Mouse (Mus musculus) limb, embryonic 13.5 days (tissue): ENCODE measurements around the gene Scmh1. TPM values are rescaled to one million over a fixed set of nuclear protein-coding genes. Genes with fewer than 3 reads are reported as not detected.

Experiments
- ATAC-seq: fragments of 200-750 bp; cut with Nextera tagmentation; 2 replicates; pipeline ENCODE4 v1.8.0; 2017; ENCODE audit warnings: low read depth, moderate number of reproducible peaks, moderate TSS enrichment; ENCODE audit not compliant: low FRiP score
- H3K27ac ChIP-seq: fragments of 300-500 bp; sonication (generic); 2 replicates; pipeline ENCODE4 v1.5.1; 2015; ENCODE audit warnings: inconsistent platforms, mild to moderate bottlenecking, moderate library complexity
- H3K27me3 ChIP-seq: fragments of 300-500 bp; sonication (generic); 2 replicates; pipeline ENCODE4 v1.6.1; 2015; ENCODE audit warnings: mild to moderate bottlenecking, inconsistent platforms
- H3K36me3 ChIP-seq: fragments of 300-500 bp; sonication (generic); 2 replicates; pipeline ENCODE4 v1.6.1; 2015; ENCODE audit warnings: inconsistent platforms, mild to moderate bottlenecking, moderate library complexity
- H3K4me1 ChIP-seq: fragments of 300-500 bp; sonication (generic); 2 replicates; pipeline ENCODE4 v1.6.1; 2015; ENCODE audit warnings: inconsistent platforms
- H3K4me2 ChIP-seq: fragments of 300-500 bp; sonication (generic); replicated peaks from 2 replicates; pipeline ENCODE4 v1.6.1; 2015; ENCODE audit warnings: inconsistent platforms, mild to moderate bottlenecking, moderate library complexity
- H3K4me3 ChIP-seq: fragments of 300-500 bp; sonication (generic); 2 replicates; pipeline ENCODE4 v1.5.1; 2015; ENCODE audit warnings: moderate library complexity, mild to moderate bottlenecking, inconsistent platforms
- H3K9ac ChIP-seq: fragments of 300-500 bp; sonication (generic); 2 replicates; pipeline ENCODE4 v1.6.1; 2015; ENCODE audit warnings: mild to moderate bottlenecking, inconsistent platforms
- H3K9me3 ChIP-seq: fragments of 300-500 bp; sonication (generic); 2 replicates; pipeline ENCODE4 v1.6.1; 2016; ENCODE audit warnings: inconsistent platforms
- WGBS: fragments of 180-500 bp; shearing (Covaris S2); methylation state at CpG from one replicate; pipeline ENCODE4 v1.1.7; 2015; 5-methylcytosine and 5-hydroxymethylcytosine counted together
- polyA plus RNA-seq: library from polyadenylated mRNA; unstranded; fragments of >200 nt; fragmentation: Nextera tagmentation; extraction: Ambion mirVana; gene quantifications from 2 replicates; pipeline ENCODE4 v1.2.1, GENCODE M21; 2015

Scmh1 gene
- 43.8 and 47.1 TPM in 2 replicates for polyA plus RNA-seq

DNA sequence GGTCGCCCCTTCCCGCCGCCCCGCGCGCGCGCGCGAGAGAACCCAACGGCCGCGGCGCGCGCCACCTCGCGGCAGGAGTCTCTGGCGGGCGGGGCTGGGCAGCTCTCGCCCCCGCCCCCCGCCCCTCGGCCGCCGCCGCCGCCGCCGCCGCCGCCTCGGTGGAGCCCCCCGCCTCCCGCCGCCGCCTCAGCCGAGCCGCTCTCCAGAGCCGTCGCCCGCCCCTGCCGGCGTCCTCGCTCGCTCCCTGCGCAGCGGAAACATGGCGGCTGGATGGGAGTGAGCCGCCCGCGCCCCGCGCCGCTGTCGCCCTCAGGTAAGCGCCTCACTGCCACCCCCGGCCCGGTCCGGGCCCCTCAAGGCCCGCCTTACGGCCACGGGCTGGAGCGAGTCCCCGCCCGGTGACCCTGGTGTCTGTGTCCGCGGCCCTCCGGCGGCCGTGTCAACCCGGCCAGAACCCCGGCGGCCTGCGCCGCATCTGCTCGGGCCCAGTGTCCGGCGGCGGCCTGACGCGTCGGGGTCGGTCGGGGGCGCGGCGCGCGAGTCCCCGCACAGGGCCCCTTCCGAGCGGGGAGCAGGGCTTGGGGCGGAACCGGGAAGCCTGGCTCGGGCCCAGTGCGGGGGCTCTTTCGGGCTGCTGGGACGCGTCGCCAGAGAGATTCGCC is at the start of gene Scmh1:
TSS of gene Scmh1 (plus strand) at position 138 of the 662 bp plus-strand sequence.
- peak within 1 kb of the TSS; percentile 70 for H3K4me2 ChIP-seq
- peak within 1 kb of the TSS; percentile 96 for H3K4me3 ChIP-seq
- H3K9me3 ChIP-seq: no peaks in the 10 kb centered on the region
- peaks cover 11% of the 10 kb centered on the region for H3K27me3 ChIP-seq
- WGBS: under 1% methylated on average over 72 of the region's 102 CpGs
- no peaks in the 10 kb centered on the region for H3K36me3 ChIP-seq
- peaks cover 32% of the 10 kb centered on the region for H3K4me1 ChIP-seq
- ATAC-seq: peak; percentile 85
- H3K9ac ChIP-seq: peak within 1 kb of the TSS; percentile 99
- peak within 1 kb of the TSS; percentile 89 for H3K27ac ChIP-seq

DNA sequence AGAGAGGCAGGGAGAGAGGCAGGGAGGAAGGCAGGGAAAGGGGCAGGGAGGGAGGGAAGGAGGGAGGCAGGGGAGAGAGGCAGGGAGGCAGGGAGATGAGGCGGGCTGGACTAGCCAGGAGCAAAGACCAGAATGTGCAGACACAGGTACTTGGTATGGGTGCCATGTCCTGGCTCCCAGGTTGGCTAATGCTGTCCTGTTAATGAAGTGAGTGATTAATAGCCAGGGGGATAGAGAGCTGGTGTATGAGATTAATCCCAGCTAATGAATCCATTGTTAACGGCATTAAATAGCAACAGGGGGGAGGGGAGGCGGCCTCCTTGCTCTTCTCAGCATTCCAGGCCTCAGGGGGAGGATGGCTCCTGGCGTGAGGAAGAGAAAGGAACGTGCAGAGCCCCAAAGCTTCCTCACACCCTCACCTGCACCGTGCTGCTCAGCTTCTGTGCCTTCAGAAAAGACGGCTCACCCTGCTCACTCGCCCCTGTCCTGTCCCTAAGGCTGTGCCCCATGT is 45.0 kb upstream of the Scmh1 start:
- no peak for ATAC-seq
- Histone ChIP-seq H3K4me1 (0 out of 2 replicates have a peak, but pooled peaks cover 2% of the 10 kb centered on the region), H3K27ac (no peak overlapping the region), H3K27me3 (peaks cover 14% of the 10 kb centered on the region), H3K4me2 (no peak overlapping the region), H3K4me3 (no peak overlapping the region), H3K9ac (no peak overlapping the region), H3K36me3 (no peaks in the 10 kb centered on the region), H3K9me3 (no peaks in the 10 kb centered on the region)
- 8% methylated on average over 8 of the region's 8 CpGs for WGBS

DNA sequence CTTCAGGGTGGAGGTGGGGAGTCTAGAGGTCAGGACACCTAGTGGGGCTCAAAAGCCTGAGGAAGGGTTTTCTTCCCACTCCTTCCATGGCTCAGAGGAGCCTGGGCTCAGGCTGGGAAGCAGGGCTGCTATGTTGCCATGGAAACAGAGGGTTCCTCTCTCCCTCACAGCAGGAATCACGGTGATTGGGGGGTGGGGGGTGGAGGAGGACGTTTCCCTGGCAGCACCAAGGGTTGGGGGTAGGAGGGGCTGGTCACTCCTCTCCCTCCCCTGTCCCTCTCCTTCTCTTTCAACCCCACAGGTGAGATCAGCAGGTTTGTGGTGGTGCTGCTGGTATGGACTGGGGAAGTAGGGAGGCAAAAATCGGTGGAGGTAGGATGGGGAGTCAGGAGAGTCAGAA is 40.4 kb upstream of the Scmh1 start:
- H3K27ac ChIP-seq: no peak overlapping the region
- 3% methylated on average over 3 of the region's 3 CpGs for whole genome bisulfite sequencing
- peaks cover 6% of the 10 kb centered on the region; the same call in 1 of the 2 replicates for H3K4me1 ChIP-seq
- no peaks in the 10 kb centered on the region for H3K9me3 ChIP-seq
- ATAC-seq: no peak
- peaks cover 31% of the 10 kb centered on the region for H3K27me3 ChIP-seq
- no peak overlapping the region for H3K4me2 ChIP-seq
- H3K36me3 ChIP-seq: no peaks in the 10 kb centered on the region
- no peak overlapping the region for H3K4me3 ChIP-seq
- H3K9ac ChIP-seq: no peak overlapping the region

- Histone ChIP-seq H3K4me1 (peaks cover 9% of the 10 kb centered on the region; the same call in 1 of the 2 replicates), H3K27me3 (peaks cover 25% of the 10 kb centered on the region), H3K9me3 (no peaks in the 10 kb centered on the region), H3K27ac (no peak overlapping the region), H3K9ac (no peak overlapping the region), H3K4me2 (no peak overlapping the region), H3K4me3 (no peak overlapping the region), H3K36me3 (no peaks in the 10 kb centered on the region)
- 37% methylated on average over 5 of the region's 5 CpGs for WGBS
- ATAC-seq: no peak
These were observed 39.6 kb upstream of the Scmh1 start for GRCm38 (mm10) chr4:120365456-120365855.

- Histone ChIP-seq H3K9ac (no peak overlapping the region), H3K4me1 (peaks cover 9% of the 10 kb centered on the region; the same call in 1 of the 2 replicates), H3K27ac (no peak overlapping the region), H3K36me3 (no peaks in the 10 kb centered on the region), H3K4me2 (no peak overlapping the region), H3K9me3 (no peaks in the 10 kb centered on the region), H3K4me3 (no peak overlapping the region), H3K27me3 (peaks cover 17% of the 10 kb centered on the region; the same call in 1 of the 2 replicates)
- 75% methylated on average over 2 of the region's 2 CpGs for WGBS
- ATAC-seq: no peak
These were observed 37.0 kb upstream of the Scmh1 start for GRCm38 (mm10) chr4:120368031-120368430.

DNA sequence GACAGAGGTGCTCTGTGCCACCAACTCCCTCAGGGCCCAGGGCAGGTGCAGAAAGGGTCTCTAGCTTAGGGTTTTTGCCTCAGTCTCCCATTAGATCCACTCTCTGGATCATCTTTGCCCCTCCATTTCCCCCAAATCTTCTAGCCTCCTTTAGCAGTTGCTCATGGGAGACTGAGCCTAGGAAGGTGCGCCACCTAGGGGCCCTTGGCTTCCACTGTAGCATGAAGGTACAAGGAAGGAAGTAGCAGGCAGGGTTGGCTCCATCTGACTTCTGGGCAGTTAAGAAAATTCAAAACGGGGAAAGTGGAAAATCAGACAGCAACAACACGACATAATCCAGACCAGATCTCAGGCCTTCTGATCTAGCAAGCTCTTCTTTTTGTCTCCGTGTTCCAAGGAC is 36.4 kb upstream of the Scmh1 start:
- Histone ChIP-seq H3K9ac (no peak overlapping the region), H3K27me3 (peaks cover 17% of the 10 kb centered on the region; the same call in 1 of the 2 replicates), H3K4me3 (no peak overlapping the region), H3K27ac (no peak overlapping the region), H3K4me1 (peaks cover 12% of the 10 kb centered on the region; the same call in 1 of the 2 replicates), H3K4me2 (no peak overlapping the region), H3K9me3 (no peaks in the 10 kb centered on the region), H3K36me3 (no peaks in the 10 kb centered on the region)
- WGBS: 5% methylated on average over 4 of the region's 4 CpGs
- ATAC-seq: no peak

DNA sequence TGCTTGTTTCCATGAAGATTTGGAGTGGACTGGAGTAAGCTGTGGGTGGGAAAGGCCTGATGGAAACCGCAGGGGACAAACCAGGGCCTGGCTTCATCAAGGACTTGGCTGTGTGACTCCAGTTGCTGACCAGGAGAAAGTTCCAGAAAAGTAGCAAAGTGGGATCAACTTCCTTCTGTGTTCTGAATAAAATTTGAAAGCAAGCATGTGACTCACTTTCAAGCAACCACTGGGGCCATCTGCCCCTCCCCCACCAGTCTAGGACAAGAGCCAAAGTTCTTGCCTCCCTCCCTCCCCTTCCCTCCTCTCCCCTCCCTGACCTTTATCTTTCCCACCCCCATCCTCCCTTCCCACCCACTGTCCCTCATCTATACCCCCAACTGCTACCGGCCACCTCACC is 35.9 kb upstream of the Scmh1 start:
- no peak overlapping the region for H3K9ac ChIP-seq
- no peak overlapping the region for H3K4me3 ChIP-seq
- H3K9me3 ChIP-seq: no peaks in the 10 kb centered on the region
- H3K4me2 ChIP-seq: no peak overlapping the region
- H3K36me3 ChIP-seq: no peaks in the 10 kb centered on the region
- ATAC-seq: no peak
- WGBS: 51% methylated on average over 2 of the region's 2 CpGs
- no peak overlapping the region for H3K27ac ChIP-seq
- peaks cover 17% of the 10 kb centered on the region; the same call in 1 of the 2 replicates for H3K27me3 ChIP-seq
- H3K4me1 ChIP-seq: peaks cover 15% of the 10 kb centered on the region; the same call in 1 of the 2 replicates

DNA sequence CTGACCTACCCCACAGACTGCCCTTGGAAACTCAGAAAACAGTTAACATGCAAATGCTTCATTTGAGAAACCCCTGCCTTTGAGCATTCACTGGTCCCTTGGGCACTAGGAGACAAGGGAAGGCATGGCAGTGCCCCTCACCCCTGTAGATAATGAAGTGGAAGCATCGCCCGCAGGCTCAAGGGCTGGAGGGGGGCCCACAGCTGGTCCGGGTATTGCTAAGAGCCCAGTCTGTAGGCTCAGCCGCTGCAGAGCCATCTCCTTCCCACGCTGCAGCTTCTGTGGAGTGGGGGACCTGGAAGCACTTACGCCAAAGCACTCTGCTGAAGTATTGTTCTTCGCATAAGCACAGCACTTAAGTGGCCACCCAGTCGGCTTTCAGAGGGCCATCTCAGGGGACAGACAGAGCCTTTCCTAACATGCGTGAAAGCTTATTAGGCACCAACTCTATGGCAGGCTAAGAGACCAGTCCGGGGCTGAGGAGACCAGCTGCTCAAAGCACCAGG is 35.2 kb upstream of the Scmh1 start:
- WGBS: 32% methylated on average over 10 of the region's 10 CpGs
- no peak for ATAC-seq
- H3K4me2 ChIP-seq: no peak overlapping the region
- no peak overlapping the region for H3K4me3 ChIP-seq
- no peaks in the 10 kb centered on the region for H3K9me3 ChIP-seq
- H3K27me3 ChIP-seq: peaks cover 17% of the 10 kb centered on the region; the same call in 1 of the 2 replicates
- no peaks in the 10 kb centered on the region for H3K36me3 ChIP-seq
- no peak overlapping the region for H3K9ac ChIP-seq
- no peak overlapping the region for H3K27ac ChIP-seq
- H3K4me1 ChIP-seq: peaks cover 15% of the 10 kb centered on the region; the same call in 1 of the 2 replicates

- Histone ChIP-seq H3K27me3 (0 out of 2 replicates have a peak, but pooled peaks cover under 1% of the 10 kb centered on the region), H3K36me3 (no peaks in the 10 kb centered on the region), H3K9me3 (no peaks in the 10 kb centered on the region), H3K4me3 (no peak overlapping the region), H3K4me1 (peaks cover 15% of the 10 kb centered on the region; the same call in 1 of the 2 replicates), H3K4me2 (no peak overlapping the region), H3K27ac (no peak overlapping the region), H3K9ac (no peak overlapping the region)
- 64% methylated on average over 3 of the region's 3 CpGs for WGBS
- ATAC-seq: no peak
These were observed 32.2 kb upstream of the Scmh1 start for GRCm38 (mm10) chr4:120372838-120373237.

DNA sequence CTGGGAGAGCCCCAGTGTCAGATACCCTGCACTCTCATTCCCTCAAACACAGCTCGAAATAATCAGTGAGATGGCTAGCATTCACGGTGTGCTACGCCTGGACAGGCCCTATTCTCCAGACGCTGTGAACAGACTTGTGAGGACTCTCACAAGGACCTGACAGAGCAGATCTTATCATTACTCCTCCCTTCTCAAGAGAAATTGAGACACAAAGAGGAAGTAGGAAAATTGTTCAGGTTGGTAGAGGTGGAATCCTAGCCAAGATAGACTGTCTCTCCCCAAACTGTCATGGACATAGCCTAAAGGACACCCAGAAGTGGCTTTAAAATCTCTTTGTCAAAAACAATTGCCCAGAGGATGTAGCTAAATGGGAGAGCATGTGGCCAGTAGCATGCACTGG is 31.3 kb upstream of the Scmh1 start:
- no peak for ATAC-seq
- H3K27ac ChIP-seq: no peak overlapping the region
- H3K27me3 ChIP-seq: no peaks in the 10 kb centered on the region
- H3K4me3 ChIP-seq: no peak overlapping the region
- H3K4me2 ChIP-seq: no peak overlapping the region
- H3K36me3 ChIP-seq: no peaks in the 10 kb centered on the region
- peaks cover 15% of the 10 kb centered on the region; the same call in 1 of the 2 replicates for H3K4me1 ChIP-seq
- H3K9me3 ChIP-seq: no peaks in the 10 kb centered on the region
- no peak overlapping the region for H3K9ac ChIP-seq
- 28% methylated on average over 4 of the region's 4 CpGs for WGBS

DNA sequence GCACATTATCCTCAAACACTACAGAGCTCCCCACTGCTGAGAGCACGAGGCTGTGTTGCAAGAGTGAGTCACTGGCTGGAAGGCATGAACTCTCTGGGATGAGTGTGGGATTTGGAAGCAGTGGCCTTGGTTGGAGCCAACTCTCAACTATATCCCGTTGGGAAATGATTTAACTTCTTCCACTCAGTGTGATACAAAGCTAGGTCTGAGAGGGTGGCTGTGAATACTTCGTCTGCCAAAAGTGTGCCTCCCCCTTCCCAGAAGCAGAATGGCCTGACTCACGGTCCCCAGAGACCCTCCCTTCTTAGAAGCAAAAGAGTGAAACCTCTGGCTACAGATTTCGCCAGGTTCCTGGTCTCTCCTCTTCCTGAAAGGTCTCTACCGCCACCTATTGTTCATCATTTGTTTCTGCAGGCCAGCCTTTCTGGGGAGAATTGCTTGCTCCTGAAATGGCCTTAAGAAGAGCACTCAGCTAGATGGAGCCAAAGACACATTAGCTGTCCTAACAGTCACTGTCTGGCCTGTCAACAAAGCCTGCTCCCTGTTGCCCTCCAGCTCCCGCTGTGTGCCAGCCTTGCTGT is 24.2 kb upstream of the Scmh1 start:
- peaks cover 6% of the 10 kb centered on the region; the same call in 1 of the 2 replicates for H3K4me1 ChIP-seq
- no peak overlapping the region for H3K4me3 ChIP-seq
- no peak overlapping the region for H3K9ac ChIP-seq
- no peaks in the 10 kb centered on the region for H3K36me3 ChIP-seq
- H3K27me3 ChIP-seq: peaks cover 11% of the 10 kb centered on the region; the same call in 1 of the 2 replicates
- WGBS: 9% methylated on average over 7 of the region's 7 CpGs
- peak; percentile 78 for ATAC-seq
- no peak overlapping the region for H3K4me2 ChIP-seq
- H3K9me3 ChIP-seq: no peaks in the 10 kb centered on the region
- no peak overlapping the region for H3K27ac ChIP-seq

DNA sequence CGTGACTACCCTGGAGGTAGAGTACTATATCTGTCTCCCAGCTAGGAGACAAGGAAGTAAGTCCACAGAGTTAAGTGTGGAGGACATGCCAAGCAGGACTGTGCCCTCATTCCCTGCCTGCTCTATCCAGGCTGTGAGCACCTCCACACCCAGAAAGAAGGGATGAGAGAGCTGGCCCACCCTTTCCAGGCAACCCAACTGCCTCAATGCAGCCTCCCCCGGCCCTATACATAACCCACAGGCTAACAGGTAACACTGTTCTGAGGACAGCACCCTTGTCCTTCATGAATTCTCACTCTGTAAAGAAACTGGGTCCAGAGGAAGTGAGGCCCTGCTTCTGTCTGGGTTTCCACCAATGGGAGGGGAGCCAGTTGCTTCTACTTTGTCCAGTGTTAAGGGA is 19.6 kb upstream of the Scmh1 start:
- Histone ChIP-seq H3K27me3 (0 out of 2 replicates have a peak, but pooled peaks cover 4% of the 10 kb centered on the region), H3K4me3 (no peak overlapping the region), H3K4me1 (peaks cover 10% of the 10 kb centered on the region; the same call in 1 of the 2 replicates), H3K9me3 (no peaks in the 10 kb centered on the region), H3K4me2 (no peak overlapping the region), H3K9ac (no peak overlapping the region), H3K27ac (no peak overlapping the region), H3K36me3 (no peaks in the 10 kb centered on the region)
- 86% methylated on average over 2 of the region's 2 CpGs for WGBS
- ATAC-seq: no peak
